Mouse (Mus musculus) effector memory CD4-positive, alpha-beta T cell, adult 5 months (primary cell): Measurements from ENCODE around the gene Tm6sf1. TPM values are rescaled to one million over a fixed set of nuclear protein-coding genes. Genes with fewer than 3 reads are reported as not detected.

Source experiments
- polyA plus RNA-seq: library from polyadenylated mRNA; unstranded; fragments of 100-300 nt; shearing (Covaris generic); gene quantifications from one replicate; pipeline ENCODE4 v1.2.1, GENCODE M21; 2017

Tm6sf1 gene
- polyA plus RNA-seq = 8.2 TPM

DNA sequence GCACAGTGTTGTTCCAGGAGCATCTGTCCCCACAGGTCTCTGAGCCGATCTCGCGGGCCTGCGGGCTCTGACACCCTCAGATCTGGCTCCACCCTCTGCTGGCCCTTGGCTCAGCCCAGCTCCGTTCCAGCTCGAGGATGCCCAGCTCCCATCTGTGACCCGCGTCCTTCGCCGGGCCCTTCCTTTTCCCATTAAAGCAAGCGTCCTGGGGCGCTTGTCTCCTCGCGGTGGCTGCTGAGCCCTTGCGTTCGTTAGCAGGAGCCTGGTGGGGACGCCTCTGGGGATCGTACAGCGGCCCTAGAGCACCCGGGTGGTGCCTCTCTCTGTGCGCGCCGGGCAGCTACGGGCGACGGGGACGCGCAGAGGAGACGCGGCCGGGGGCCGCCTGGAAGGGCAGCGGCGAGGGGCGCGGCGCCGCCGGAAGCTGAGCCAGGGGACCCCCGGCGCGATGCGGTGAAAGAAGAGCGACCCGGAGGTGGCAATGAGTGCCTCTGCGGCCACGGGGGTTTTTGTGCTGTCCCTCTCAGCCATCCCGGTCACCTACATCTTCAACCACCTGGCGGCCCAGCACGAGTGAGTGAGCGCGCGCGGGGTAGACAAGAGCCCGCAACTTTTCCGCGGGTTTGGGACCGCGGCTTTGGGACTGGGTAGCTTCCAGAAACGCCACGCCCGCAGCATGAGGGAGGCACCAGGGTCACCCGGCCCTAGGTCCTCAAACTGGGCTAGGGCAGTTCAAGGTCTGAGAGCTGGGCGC is at the start of gene Tm6sf1:
Tm6sf1 (plus strand) TSS at position 34 of the 754 bp plus-strand sequence.

GRCm38 (mm10) chr7:81829379-81829894 is 29.4 kb upstream of the Tm6sf1 start, which contains the start of gene Btbd1:
Gene Btbd1, minus strand, starts transcription at chr7:81829431.

GRCm38 (mm10) chr7:81855694-81856093 is 3.1 kb upstream of the Tm6sf1 start, which contains the start of gene Gm10160:
Gene Gm10160, minus strand, starts transcription at chr7:81855794.

Other genes with a start within 250 kb of the Tm6sf1 start
- not detected for gene Homer2, start 151.5 kb upstream of the Tm6sf1 start, polyA plus RNA-seq
- gene Ramac, start 96.1 kb upstream of the Tm6sf1 start, polyA plus RNA-seq = 144 TPM
- 30.6 TPM for gene 3110040N11Rik, start 69.5 kb upstream of the Tm6sf1 start, polyA plus RNA-seq
- 70.6 TPM for gene Btbd1, start 29.6 kb upstream of the Tm6sf1 start, polyA plus RNA-seq
- not detected for gene Gm10160, start 3.2 kb upstream of the Tm6sf1 start, polyA plus RNA-seq
- 10.7 TPM for gene Hdgfl3, start 75.5 kb downstream of the Tm6sf1 start, polyA plus RNA-seq
- not detected for gene Bnc1, start 133.3 kb downstream of the Tm6sf1 start, polyA plus RNA-seq